Mouse (Mus musculus): ENCODE results near the gene Ptcd1. TPM values are rescaled to one million over a fixed set of nuclear protein-coding genes. Genes with fewer than 3 reads are reported as not detected.

Ptcd1 gene
- polyA plus RNA-seq, 1 experiment from 2014 or later, result 12.3 TPM

DNA sequence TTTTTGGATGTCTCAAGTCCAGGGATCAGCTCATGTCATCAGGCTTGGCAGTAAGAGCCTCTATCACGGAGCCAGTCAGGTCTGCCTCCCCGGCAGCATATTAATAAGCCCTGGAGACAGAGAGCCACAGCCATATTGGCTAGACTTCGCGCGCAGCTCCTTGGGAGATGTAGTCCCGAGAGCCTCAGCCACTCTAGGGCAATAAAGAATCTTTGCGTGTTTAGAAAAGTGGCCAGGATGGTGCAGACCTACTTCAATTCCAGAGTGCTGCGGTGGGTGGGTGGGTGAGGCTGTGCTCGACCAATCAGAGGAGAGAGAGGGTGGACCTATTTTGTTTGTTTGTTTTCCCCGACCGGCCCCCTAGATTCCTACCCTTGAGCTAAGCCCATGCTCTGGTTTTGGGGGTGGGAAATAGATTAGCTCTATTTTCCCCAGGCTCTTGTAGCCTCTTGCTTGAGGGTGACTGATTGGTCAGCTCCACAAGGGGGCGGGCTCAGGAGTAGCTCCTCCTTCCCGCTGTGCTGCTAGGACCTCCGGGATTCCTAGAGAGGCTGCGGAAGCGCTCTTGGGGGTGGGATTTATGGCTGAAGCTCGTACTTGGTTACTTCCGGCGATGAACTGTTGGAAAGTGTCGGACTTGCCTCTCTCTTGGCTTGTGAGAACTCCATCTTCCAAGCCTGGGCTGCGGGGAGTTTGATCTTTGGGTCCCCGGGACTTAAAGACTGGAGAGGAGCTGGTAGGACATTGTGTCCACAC is 37.2 kb upstream of the Ptcd1 start, which contains the start of gene Zkscan5:
Gene Zkscan5, plus strand, starts transcription at position 627 of the 756 bp plus-strand sequence.
- Histone ChIP-seq H3K27ac (ENCODE audit: low read depth, low read length) (peak within 1 kb of the TSS; percentile 80), H3K4me1 (replicated peaks; ENCODE audit: control insufficient read depth, insufficient read depth, low read length) (peaks cover 4% of the 10 kb centered on the region), H3K4me3 (ENCODE audit: low read depth, low read length) (peak within 1 kb of the TSS; percentile 48), H3K9me3 (ENCODE audit: control insufficient read depth, low read length) (no peaks in the 10 kb centered on the region), H3K9ac (ENCODE audit: low read depth, low read length) (peak within 1 kb of the TSS; percentile 44), H3K36me3 (ENCODE audit: control insufficient read depth, insufficient read depth, low read length) (no peaks in the 10 kb centered on the region), H3K27me3 (ENCODE audit: control insufficient read depth, insufficient read depth, low read length) (no peaks in the 10 kb centered on the region), H3K4me2 (replicated peaks; ENCODE audit: low read depth, low read length) (peak within 1 kb of the TSS; percentile 46)
- DNase-seq (ENCODE audit: low spot score) (peak; percentile 96), ATAC-seq (ENCODE audit: low FRiP score) (peak; percentile 96)
- under 1% methylated on average over 22 of the region's 22 CpGs for WGBS

- Histone ChIP-seq H3K27me3 (ENCODE audit: control insufficient read depth, insufficient read depth, low read length) (no peaks in the 10 kb centered on the region), H3K4me1 (replicated peaks; ENCODE audit: control insufficient read depth, insufficient read depth, low read length) (peaks cover 4% of the 10 kb centered on the region), H3K36me3 (ENCODE audit: control insufficient read depth, insufficient read depth, low read length) (no peaks in the 10 kb centered on the region), H3K9ac (ENCODE audit: low read depth, low read length) (no peak overlapping the region), H3K27ac (ENCODE audit: low read depth, low read length) (no peak overlapping the region), H3K9me3 (ENCODE audit: control insufficient read depth, low read length) (no peaks in the 10 kb centered on the region), H3K4me3 (ENCODE audit: low read depth, low read length) (no peak overlapping the region), H3K4me2 (replicated peaks; ENCODE audit: low read depth, low read length) (no peak overlapping the region)
- WGBS, result 49% methylated on average over 3 of the region's 3 CpGs
- ATAC-seq (ENCODE audit: low FRiP score) (no peak), DNase-seq (ENCODE audit: low spot score) (no peak)
Observed at GRCm38 (mm10) chr5:145202446-145202845, 35.5 kb upstream of the Ptcd1 start.

DNA sequence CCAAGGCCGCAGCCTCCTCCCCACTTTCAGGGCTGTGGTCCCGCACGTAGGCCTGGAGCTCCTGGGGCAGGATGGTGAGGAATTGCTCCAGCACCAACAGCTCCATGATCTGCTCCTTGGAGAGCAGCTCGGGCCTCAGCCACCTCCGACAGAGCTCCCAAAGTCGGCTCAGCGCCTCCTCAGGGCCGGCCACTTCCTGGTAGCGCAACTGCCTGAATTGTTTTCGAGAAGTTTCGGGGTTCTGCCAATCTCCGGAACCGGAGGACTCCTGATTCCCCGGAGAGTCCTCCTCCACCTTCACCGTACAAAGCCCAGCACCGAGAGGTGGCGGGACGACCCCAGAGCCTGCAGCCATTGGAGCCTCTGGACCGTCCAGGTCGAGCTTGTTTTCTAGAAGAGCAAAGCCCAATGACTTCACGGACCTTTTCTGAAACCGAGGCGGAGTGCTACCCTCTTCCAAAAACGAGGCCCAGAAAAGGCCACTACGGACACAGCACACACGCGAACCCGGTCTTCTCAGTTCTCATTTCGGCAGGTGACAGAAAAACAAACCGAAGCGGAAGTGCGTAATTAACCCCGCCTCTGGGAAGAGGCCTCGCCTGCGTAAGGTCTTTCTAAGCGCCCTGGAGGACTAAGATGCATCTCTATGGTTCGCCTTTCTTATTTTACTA is 34.5 kb upstream of the Ptcd1 start, which contains the start of gene Zkscan14:
Gene Zkscan14, minus strand, starts transcription at position 548 of the 671 bp plus-strand sequence.
- Histone ChIP-seq H3K4me1 (replicated peaks; ENCODE audit: control insufficient read depth, insufficient read depth, low read length) (peaks cover 4% of the 10 kb centered on the region), H3K27me3 (ENCODE audit: control insufficient read depth, insufficient read depth, low read length) (no peaks in the 10 kb centered on the region), H3K27ac (ENCODE audit: low read depth, low read length) (no peak within 1 kb of the TSS), H3K9ac (ENCODE audit: low read depth, low read length) (peak within 1 kb of the TSS; percentile 72), H3K36me3 (ENCODE audit: control insufficient read depth, insufficient read depth, low read length) (no peaks in the 10 kb centered on the region), H3K4me3 (ENCODE audit: low read depth, low read length) (peak within 1 kb of the TSS; percentile 80), H3K9me3 (ENCODE audit: control insufficient read depth, low read length) (no peaks in the 10 kb centered on the region), H3K4me2 (replicated peaks; ENCODE audit: low read depth, low read length) (peak within 1 kb of the TSS; percentile 95)
- peak; percentile 85 for DNase-seq (ENCODE audit: low spot score)
- ATAC-seq (ENCODE audit: low FRiP score), result peak; percentile 17; the same call in 1 of the 2 replicates
- WGBS, result 2% methylated on average over 37 of the region's 37 CpGs

DNA sequence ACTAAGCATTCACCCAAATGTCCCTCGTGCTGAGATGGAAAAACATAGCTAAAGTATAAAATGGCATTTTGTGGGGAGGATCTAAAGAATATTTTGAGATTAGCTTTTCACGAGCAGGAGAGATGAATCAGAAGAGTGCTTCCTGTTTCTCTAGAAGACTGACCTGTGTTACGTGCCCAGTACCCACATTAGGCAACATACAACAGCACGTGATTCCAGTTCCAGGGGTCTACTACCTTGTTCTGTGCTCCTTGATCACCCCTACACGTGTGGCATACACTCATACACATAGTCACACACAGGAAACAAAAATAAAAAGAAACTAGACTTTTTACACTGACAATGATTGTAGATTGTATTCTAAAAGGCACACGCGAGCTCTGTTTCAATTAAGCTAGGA is 33.5 kb upstream of the Ptcd1 start:
- H3K4me2 ChIP-seq (replicated peaks; ENCODE audit: low read depth, low read length), result no peak overlapping the region
- 0 out of 2 replicates have a peak, but pooled peaks cover 3% of the 10 kb centered on the region for H3K36me3 ChIP-seq (ENCODE audit: control insufficient read depth, insufficient read depth, low read length)
- no peak for DNase-seq (ENCODE audit: low spot score)
- H3K4me1 ChIP-seq (replicated peaks; ENCODE audit: control insufficient read depth, insufficient read depth, low read length), result peaks cover 3% of the 10 kb centered on the region
- no peak overlapping the region for H3K9ac ChIP-seq (ENCODE audit: low read depth, low read length)
- H3K4me3 ChIP-seq (ENCODE audit: low read depth, low read length), result no peak overlapping the region; the same call in 1 of the 2 replicates
- no peak for ATAC-seq (ENCODE audit: low FRiP score)
- 79% methylated on average over 7 of the region's 7 CpGs for WGBS
- H3K27ac ChIP-seq (ENCODE audit: low read depth, low read length), result no peak overlapping the region
- H3K27me3 ChIP-seq (ENCODE audit: control insufficient read depth, insufficient read depth, low read length), result no peaks in the 10 kb centered on the region
- no peaks in the 10 kb centered on the region for H3K9me3 ChIP-seq (ENCODE audit: control insufficient read depth, low read length)

GRCm38 (mm10) chr5:145191962-145192361 is 25.1 kb upstream of the Ptcd1 start, which contains the start of gene Atp5j2:
Atp5j2 (minus strand) TSS chr5:145192062.
- ATAC-seq (ENCODE audit: low FRiP score) (no peak), DNase-seq (ENCODE audit: low spot score) (no peak)
- H3K9ac ChIP-seq (ENCODE audit: low read depth, low read length), result peak within 1 kb of the TSS; percentile 92
- peaks cover 8% of the 10 kb centered on the region; the same call in 1 of the 2 replicates for H3K36me3 ChIP-seq (ENCODE audit: control insufficient read depth, insufficient read depth, low read length)
- H3K9me3 ChIP-seq (ENCODE audit: control insufficient read depth, low read length), result no peaks in the 10 kb centered on the region
- WGBS, result 88% methylated on average over 2 of the region's 2 CpGs
- H3K4me3 ChIP-seq (ENCODE audit: low read depth, low read length), result peak within 1 kb of the TSS; percentile 72
- no peaks in the 10 kb centered on the region for H3K27me3 ChIP-seq (ENCODE audit: control insufficient read depth, insufficient read depth, low read length)
- H3K4me1 ChIP-seq (replicated peaks; ENCODE audit: control insufficient read depth, insufficient read depth, low read length), result 0 out of 2 replicates have a peak, but pooled peaks cover 2% of the 10 kb centered on the region
- H3K4me2 ChIP-seq (replicated peaks; ENCODE audit: low read depth, low read length), result peak within 1 kb of the TSS; percentile 72
- H3K27ac ChIP-seq (ENCODE audit: low read depth, low read length), result peak within 1 kb of the TSS; percentile 73

DNA sequence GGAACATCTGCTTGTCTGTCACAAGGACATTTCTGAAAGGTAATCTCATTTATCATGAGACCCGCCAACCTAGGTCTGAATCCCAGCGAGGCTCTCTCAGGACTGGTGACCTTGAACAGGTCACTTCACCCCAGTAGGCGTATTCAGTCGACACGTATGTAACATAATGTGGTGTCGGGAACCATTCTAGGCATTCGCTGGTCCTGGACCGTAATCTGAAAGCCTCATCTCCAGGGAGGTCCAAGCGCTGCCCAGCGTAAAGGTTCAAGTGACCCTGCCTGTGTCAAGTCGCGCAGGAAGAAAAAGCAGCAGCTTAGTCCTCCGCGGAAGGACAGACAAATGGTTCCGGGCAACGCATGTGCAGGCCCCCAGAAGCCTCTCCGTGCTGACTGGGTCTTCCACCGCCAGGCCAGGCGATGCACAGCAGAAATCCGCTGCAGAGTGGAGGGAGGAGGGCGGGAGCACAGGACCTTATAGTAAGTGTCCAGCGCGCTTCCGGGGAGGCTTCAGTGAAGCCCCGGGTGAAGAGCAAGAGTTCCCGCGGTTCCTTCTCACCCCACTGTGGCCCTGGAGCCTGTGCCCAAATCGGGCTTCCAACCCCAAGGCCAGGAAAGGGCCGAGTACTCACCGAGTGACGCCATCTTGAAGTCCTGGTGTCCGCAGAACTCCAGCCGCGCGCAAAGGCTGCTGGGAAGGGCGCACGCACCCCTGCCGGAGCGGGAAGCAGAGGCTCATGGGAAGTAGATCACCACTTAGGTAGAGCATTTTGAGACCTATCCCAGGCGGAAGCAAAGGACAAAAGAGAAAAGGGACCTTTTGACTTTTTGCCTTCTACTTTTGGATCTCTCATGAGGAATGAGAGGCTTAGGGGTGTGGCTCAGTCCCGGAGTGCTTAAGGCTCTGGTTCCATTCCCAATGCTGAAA is 24.2 kb upstream of the Ptcd1 start:
- no peaks in the 10 kb centered on the region for H3K27me3 ChIP-seq (ENCODE audit: control insufficient read depth, insufficient read depth, low read length)
- ATAC-seq (ENCODE audit: low FRiP score), result peak; percentile 91
- peak overlapping the region; percentile 73 for H3K27ac ChIP-seq (ENCODE audit: low read depth, low read length)
- under 1% methylated on average over 41 of the region's 41 CpGs for WGBS
- peak overlapping the region; percentile 72 for H3K4me3 ChIP-seq (ENCODE audit: low read depth, low read length)
- H3K4me1 ChIP-seq (replicated peaks; ENCODE audit: control insufficient read depth, insufficient read depth, low read length), result 0 out of 2 replicates have a peak, but pooled peaks cover 2% of the 10 kb centered on the region
- no peaks in the 10 kb centered on the region for H3K9me3 ChIP-seq (ENCODE audit: control insufficient read depth, low read length)
- H3K4me2 ChIP-seq (replicated peaks; ENCODE audit: low read depth, low read length), result peak overlapping the region; percentile 72
- H3K9ac ChIP-seq (ENCODE audit: low read depth, low read length), result peak overlapping the region; percentile 92
- DNase-seq (ENCODE audit: low spot score), result peak; percentile 93
- peaks cover 9% of the 10 kb centered on the region; the same call in 1 of the 2 replicates for H3K36me3 ChIP-seq (ENCODE audit: control insufficient read depth, insufficient read depth, low read length)

GRCm38 (mm10) chr5:145190373-145190772 is 23.5 kb upstream of the Ptcd1 start:
- no peak overlapping the region for H3K27ac ChIP-seq (ENCODE audit: low read depth, low read length)
- 58% methylated on average over 5 of the region's 5 CpGs for WGBS
- ATAC-seq (ENCODE audit: low FRiP score), result no peak

DNA sequence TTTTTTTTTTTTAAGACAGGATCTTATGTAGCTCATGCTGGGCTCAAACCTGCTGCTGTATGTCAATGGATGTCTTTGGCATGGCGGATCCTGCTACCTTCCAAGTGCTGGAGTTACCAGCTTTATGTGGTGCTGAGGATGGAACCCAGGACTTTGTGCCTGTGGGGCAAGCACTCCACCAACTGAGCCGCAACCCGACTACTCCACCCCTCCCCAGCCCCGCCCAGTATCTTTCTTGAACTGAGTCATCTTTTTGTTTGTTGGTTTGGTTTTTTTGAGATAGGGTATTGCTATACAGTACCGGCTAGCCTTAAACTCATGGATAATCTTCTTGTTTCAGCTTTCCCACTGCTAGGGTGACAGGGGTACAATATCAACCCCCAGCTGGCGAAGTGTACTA is 22.5 kb upstream of the Ptcd1 start:
- Histone ChIP-seq H3K9ac (ENCODE audit: low read depth, low read length) (no peak overlapping the region), H3K4me2 (replicated peaks; ENCODE audit: low read depth, low read length) (no peak overlapping the region), H3K9me3 (ENCODE audit: control insufficient read depth, low read length) (no peaks in the 10 kb centered on the region), H3K27me3 (ENCODE audit: control insufficient read depth, insufficient read depth, low read length) (no peaks in the 10 kb centered on the region), H3K27ac (ENCODE audit: low read depth, low read length) (no peak overlapping the region), H3K4me3 (ENCODE audit: low read depth, low read length) (no peak overlapping the region; the same call in 1 of the 2 replicates), H3K36me3 (ENCODE audit: control insufficient read depth, insufficient read depth, low read length) (peaks cover 13% of the 10 kb centered on the region; the same call in 1 of the 2 replicates), H3K4me1 (replicated peaks; ENCODE audit: control insufficient read depth, insufficient read depth, low read length) (0 out of 2 replicates have a peak, but pooled peaks cover 2% of the 10 kb centered on the region)
- 94% methylated on average over 6 of the region's 6 CpGs for WGBS
- no peak for ATAC-seq (ENCODE audit: low FRiP score)
- no peak for DNase-seq (ENCODE audit: low spot score)

More at GRCm38 (mm10) chr5:145190373-145190772, 23.5 kb upstream of the Ptcd1 start:
- Histone ChIP-seq H3K36me3 (ENCODE audit: control insufficient read depth, insufficient read depth, low read length) (peaks cover 9% of the 10 kb centered on the region; the same call in 1 of the 2 replicates), H3K9me3 (ENCODE audit: control insufficient read depth, low read length) (no peaks in the 10 kb centered on the region), H3K4me2 (replicated peaks; ENCODE audit: low read depth, low read length) (peak overlapping the region; percentile 72), H3K4me1 (replicated peaks; ENCODE audit: control insufficient read depth, insufficient read depth, low read length) (0 out of 2 replicates have a peak, but pooled peaks cover 2% of the 10 kb centered on the region), H3K9ac (ENCODE audit: low read depth, low read length) (peak overlapping the region; percentile 92), H3K27me3 (ENCODE audit: control insufficient read depth, insufficient read depth, low read length) (no peaks in the 10 kb centered on the region), H3K4me3 (ENCODE audit: low read depth, low read length) (peak overlapping the region; percentile 72)
- no peak for DNase-seq (ENCODE audit: low spot score)
